Mouse (Mus musculus) embryonic stem cell, embryonic (primary cell): ENCODE data around the gene Kcnq5.

Source experiments
- CTCF ChIA-PET, 4 experiments: fragments of 300-600 bp in 2 of 4; fragments of 350-600 bp in 2 of 4; sonication (Branson Sonifier 250); formaldehyde crosslinking; loops; one replicate each; lab custom pipeline; 2022; ENCODE audit warnings: inconsistent platforms in 2 of 4; lab: Charles Lee
- POLR2A ChIA-PET, 4 experiments: fragments of 300-600 bp in 2 of 4; fragments of 350-600 bp in 2 of 4; sonication (Branson Sonifier 250); formaldehyde crosslinking; loops; one replicate each; lab custom pipeline; 2022; ENCODE audit warnings: antibody characterized with exemption in 4 of 4, inconsistent platforms in 1 of 4; lab: Charles Lee

Gene Kcnq5

GRCm38 (mm10) chr1:21425654-21426053, 536.1 kb downstream of the Kcnq5 start:
- ChIA-PET POLR2A (no interaction called here), CTCF (interaction anchor here in 1 of 4 experiments (0.6 kb wide), 1 partner anchor 196 kb away, joined by 3 read pairs; no protein-coding TSS in a partner anchor)

DNA sequence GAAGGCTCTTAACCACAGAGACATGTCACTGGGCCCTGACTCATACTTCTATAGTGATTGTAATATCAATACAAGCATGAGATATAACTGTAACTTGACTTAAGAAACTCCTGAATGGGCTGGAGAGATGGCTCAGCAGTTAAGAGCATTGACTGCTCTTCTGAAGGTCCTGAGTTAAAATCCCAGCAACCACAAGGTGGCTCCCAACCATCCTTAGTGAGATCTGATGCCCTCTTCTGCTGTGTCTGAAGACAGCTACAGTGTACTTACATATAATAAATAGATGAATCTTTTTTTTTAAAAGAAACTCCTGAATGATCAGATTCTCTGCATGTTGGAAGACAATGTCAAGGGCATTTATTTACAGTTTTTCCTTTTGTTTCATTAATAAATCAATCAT, 542.4 kb downstream of the Kcnq5 start:
- ChIA-PET POLR2A (no interaction called here), CTCF (interaction anchor here in 3 of 4 experiments (0.6 to 2.2 kb wide), 3 partner anchors 252 to 849 kb away, joined by 3 to 8 read pairs (median 3); no protein-coding TSS in a partner anchor)

- ChIA-PET CTCF (interaction anchor here in 3 of 4 experiments (0.6 to 1.6 kb wide), 10 partner anchors 11 to 1075 kb away, joined by 3 to 6 read pairs (median 3); no protein-coding TSS in a partner anchor), POLR2A (interaction anchor here in 1 of 4 experiments (0.6 kb wide), 1 partner anchor 858 kb away, joined by 3 read pairs; no protein-coding TSS in a partner anchor)
These were observed 549.6 kb downstream of the Kcnq5 start for GRCm38 (mm10) chr1:21412197-21412555.

DNA sequence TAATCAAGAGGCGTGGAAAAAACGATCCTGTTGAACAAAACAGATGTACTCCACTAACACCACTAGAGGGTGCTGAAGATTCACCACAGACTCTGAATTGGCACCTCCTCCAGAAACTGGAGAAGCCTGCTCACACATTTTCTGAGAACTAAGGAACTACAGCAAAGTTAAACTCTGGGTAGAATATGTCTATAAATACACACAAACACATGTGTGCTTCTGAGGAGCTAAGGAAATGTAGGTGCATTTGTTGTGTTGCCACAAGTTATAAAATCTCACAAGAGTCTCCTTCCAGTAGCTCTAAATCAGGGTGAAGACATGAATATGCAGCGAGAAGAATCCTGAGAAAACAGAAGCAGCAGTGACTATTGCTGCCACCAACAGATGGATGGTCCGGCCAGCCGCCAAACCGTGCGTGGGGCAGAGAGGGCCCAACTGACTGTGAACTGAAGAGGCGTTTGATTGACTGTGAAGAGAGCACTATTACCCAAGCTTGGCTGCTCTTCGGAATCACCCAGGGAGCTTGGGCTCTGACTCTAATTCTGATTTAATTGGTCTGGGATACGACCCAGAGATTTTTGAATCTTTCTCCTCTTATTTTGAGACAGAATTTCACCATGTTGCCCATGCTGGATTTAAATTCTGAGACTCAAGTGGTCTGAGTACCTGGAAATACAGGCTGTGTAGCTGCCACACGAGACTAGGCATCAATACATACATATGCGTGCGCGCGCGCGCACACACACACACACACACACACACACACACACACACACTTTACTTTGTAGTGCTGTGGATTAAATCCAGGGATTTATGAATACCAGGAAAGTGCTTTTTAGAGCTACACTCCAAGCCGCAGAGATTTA, 550.2 kb downstream of the Kcnq5 start:
- CTCF ChIA-PET: interaction anchor here (0.5 to 1.6 kb wide), 11 partner anchors 12 to 1076 kb away, joined by 3 to 6 read pairs (median 3); no protein-coding TSS in a partner anchor

DNA sequence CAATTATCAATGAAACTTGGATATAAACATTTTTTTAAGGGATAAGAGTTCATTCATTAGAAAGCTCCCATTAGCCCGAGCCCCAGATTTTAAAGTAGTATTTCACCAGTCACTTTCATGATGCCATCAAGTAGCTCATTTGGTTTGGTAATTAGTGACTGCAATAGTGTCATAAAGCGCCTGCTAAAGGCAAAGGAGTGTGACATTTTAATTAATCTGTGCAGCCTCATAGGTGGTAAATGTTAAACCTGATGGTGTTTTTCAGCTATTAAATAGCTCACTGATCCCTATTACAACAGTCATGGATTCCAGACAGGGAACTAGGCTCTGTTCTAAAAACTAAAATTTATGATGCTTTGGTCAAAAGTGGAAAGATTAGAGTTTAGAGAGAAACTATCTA, 554.5 kb downstream of the Kcnq5 start:
- ChIA-PET CTCF (no interaction called here), POLR2A (no interaction called here)

More for the DNA sequence above, 550.2 kb downstream of the Kcnq5 start:
- POLR2A ChIA-PET: no interaction called here

DNA sequence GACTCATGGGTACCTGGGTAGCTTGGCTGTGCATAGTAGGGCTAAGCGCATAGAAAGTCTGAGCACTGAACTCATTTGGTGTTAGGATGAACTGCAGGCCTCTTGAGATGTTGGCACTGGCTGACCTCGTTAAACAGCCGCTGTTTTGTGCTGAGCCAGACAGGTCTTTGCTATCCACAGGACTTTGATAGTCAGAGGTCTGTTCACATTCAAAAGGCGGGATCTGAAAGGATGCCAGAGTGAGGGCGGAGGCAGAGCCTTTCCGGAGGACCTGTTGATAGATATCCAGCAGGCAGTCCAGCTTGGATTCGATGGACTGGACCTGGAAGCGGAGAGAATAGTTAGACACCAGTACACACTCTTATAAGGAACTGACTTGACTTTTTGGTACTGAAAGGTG, 558.9 kb downstream of the Kcnq5 start:
- CTCF ChIA-PET: no interaction called here
- POLR2A ChIA-PET: interaction anchor here in 1 of 4 experiments (0.6 kb wide), 1 partner anchor 15 kb away, joined by 3 read pairs; no protein-coding TSS in a partner anchor

DNA sequence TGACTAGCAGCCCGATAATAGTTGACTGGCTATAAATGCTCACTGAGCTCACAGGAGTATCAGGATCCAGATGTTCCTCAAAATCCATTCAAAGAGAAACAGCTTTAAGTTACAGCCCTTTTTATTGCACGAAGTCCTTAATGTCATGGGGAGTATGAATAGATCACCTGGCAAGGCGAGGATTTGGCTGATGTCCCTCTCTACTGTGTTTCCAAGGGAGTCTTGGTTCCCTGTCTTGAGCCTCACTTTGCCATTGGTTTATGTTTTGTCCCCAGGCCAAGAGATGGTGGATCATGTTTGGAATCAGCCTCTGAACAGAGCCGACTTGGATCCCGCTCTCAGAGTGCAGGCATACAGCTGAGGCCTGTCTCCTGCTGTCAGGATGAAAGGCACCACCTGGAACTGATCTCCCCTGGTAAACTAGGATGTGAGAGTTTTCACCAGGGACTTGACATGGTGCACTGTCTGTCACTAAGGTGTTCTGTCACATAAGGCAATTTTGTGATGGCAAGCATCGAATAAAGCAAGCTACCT, 570.5 kb downstream of the Kcnq5 start:
- ChIA-PET POLR2A (interaction anchor here in 1 of 4 experiments (0.6 kb wide), 1 partner anchor 22 kb away, joined by 3 read pairs; no protein-coding TSS in a partner anchor), CTCF (no interaction called here)

DNA sequence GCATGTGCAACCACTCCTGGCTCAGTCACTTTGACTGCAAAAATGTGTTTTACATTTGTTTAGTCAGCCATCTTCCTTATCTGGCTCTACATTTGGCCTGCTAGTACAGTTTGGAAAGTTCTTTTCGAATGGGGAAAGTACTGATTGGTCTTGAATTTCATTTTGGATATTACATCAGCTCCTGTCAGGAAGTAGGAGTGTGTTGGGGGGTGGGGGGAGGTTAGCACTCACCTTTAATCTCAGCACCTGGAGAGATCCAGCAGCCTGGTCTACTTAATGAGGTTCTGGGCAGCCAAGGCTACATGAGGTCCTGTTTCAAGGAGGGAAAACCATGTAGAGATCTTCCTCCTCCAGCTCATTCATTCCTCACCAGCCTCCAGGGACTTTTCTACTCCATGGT, 578.5 kb downstream of the Kcnq5 start, which contains the start of gene Khdc1b:
Khdc1b (plus strand) TSS at position 301 of the 400 bp plus-strand sequence.
- ChIA-PET POLR2A (no interaction called here), CTCF (no interaction called here)

- POLR2A ChIA-PET: interaction anchor here in 1 of 4 experiments (0.7 kb wide), 1 partner anchor 69 kb away, joined by 4 read pairs; no protein-coding TSS in a partner anchor
- CTCF ChIA-PET: interaction anchor here in 2 of 4 experiments (0.7 to 0.8 kb wide), 2 partner anchors 8 to 17 kb away, joined by 3 to 6 read pairs; no protein-coding TSS in a partner anchor
These were observed 593.7 kb downstream of the Kcnq5 start, which contains the start of gene Khdc1c for GRCm38 (mm10) chr1:21368031-21368430. Gene Khdc1c, plus strand, starts transcription at chr1:21368331.

DNA sequence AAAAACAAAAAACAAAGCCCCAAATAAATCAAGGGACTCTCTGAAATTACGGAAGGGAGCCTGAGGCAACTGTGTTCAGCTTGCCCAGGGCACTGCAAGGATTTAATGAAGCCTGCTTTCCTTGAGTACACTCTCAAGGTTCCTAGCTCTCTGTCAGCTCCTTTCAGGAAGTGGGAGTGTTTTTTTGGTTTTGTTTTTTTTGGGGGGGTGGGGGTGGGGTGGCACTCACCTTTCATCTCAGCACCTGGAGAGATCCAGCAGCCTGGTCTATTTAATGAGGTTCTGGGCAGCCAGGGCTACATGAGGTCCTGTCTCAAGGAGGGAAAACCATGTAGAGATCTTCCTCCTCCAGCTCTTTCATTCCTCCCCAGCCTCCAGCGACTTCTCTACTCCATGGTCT, 612.4 kb downstream of the Kcnq5 start, which contains the start of gene Khdc1a:
Khdc1a (plus strand) TSS at position 301 of the 400 bp plus-strand sequence.
- ChIA-PET CTCF (interaction anchor here in 1 of 4 experiments (0.6 kb wide), 2 partner anchors 102 to 365 kb away, joined by 3 to 8 read pairs; no protein-coding TSS in a partner anchor), POLR2A (interaction anchor here in 2 of 4 experiments (0.6 kb wide), 2 partner anchors 23 to 1241 kb away, joined by 3 read pairs; no protein-coding TSS in a partner anchor)
